Mouse (Mus musculus): ENCODE data around the gene Msh2. TPM values are rescaled to one million over a fixed set of nuclear protein-coding genes. Genes with fewer than 3 reads are reported as not detected.

Msh2 gene
- total RNA-seq, 2 experiments from 2014 or later = 51.5 to 83.1 TPM

Other genes starting within 250 kb of the Msh2 start
- not detected in 2 replicates for gene Stpg4, start 244.6 kb upstream of the Msh2 start, total RNA-seq (2014; fragmentation: Nextera tagmentation)
- gene Stpg4, start 244.6 kb upstream of the Msh2 start, total RNA-seq (2017) = not detected in 2 replicates
- 410 and 477 TPM in 2 replicates for gene Calm2, start 225.4 kb upstream of the Msh2 start, total RNA-seq (2014; fragmentation: Nextera tagmentation)
- 1,690 and 1,803 TPM in 2 replicates for gene Calm2, start 225.4 kb upstream of the Msh2 start, total RNA-seq (2017)
- not detected in 2 replicates for gene Epcam, start 36.4 kb upstream of the Msh2 start, total RNA-seq (2014; fragmentation: Nextera tagmentation)
- gene Epcam, start 36.4 kb upstream of the Msh2 start, total RNA-seq (2017) = 0.15 and 0.26 TPM in 2 replicates
- gene Kcnk12, start 125.7 kb downstream of the Msh2 start, total RNA-seq (2014; fragmentation: Nextera tagmentation) = 2.8 and 4.4 TPM in 2 replicates
- 7.3 and 13.4 TPM in 2 replicates for gene Kcnk12, start 125.7 kb downstream of the Msh2 start, total RNA-seq (2017)
- not detected in 2 replicates for gene Rpl36-ps4, start 248.6 kb downstream of the Msh2 start, total RNA-seq (2014; fragmentation: Nextera tagmentation)
- not detected in 2 replicates for gene Rpl36-ps4, start 248.6 kb downstream of the Msh2 start, total RNA-seq (2017)